20 mouse cellular contexts compared by ENCODE assay signal in genomic region chr4:84661341-84661740, GRCm38 (mm10). TPM values are rescaled to one million over a fixed set of nuclear protein-coding genes. Genes with fewer than 3 reads are reported as not detected.
"Had no signal": no experiment of that assay in that cellular context is flagged by ENCODE, and none has a peak within 500 bp of the region (broad histone marks: within the 10 kb centered on the region; RNA-seq: fewer than 3 reads in every experiment).

No protein-coding gene starts in this region.

- H3K36me3 ChIP-seq: midbrain, embryonic 13.5 days; midbrain, embryonic 15.5 days; neural tube, embryonic 12.5 days had no signal

- H3K27me3 ChIP-seq: megakaryocyte, embryonic 14.5 days; neural tube, embryonic 12.5 days had no signal

- H3K4me2 ChIP-seq: lung, embryonic 14.5 days; midbrain, embryonic 11.5 days; midbrain, embryonic 13.5 days; midbrain, embryonic 15.5 days; neural tube, embryonic 12.5 days had no signal

- H3K27ac ChIP-seq: macrophage; midbrain, embryonic 13.5 days; midbrain, embryonic 15.5 days; neural tube, embryonic 12.5 days had no signal

- ATAC-seq: midbrain, embryonic 13.5 days; midbrain, embryonic 15.5 days had no signal

- H3K9ac ChIP-seq: lung, embryonic 14.5 days; midbrain, embryonic 13.5 days; midbrain, embryonic 15.5 days; neural tube, embryonic 12.5 days had no signal

- H3K4me1 ChIP-seq: megakaryocyte, embryonic 14.5 days; midbrain, embryonic 13.5 days; midbrain, embryonic 15.5 days; neural tube, embryonic 12.5 days had no signal

- H3K9me3 ChIP-seq: megakaryocyte, embryonic 14.5 days; midbrain, embryonic 13.5 days; midbrain, embryonic 15.5 days; neural tube, embryonic 12.5 days had no signal

- DNase-seq: lung, adult 18-20 months; lung, embryonic 14.5 days; lung, postnatal 10 days; lung, postnatal 36 days; retina, postnatal 1 day; right cerebral cortex, adult 18-20 months; right cerebral cortex, postnatal 25 days; right cerebral cortex, postnatal 4 days; spleen, adult 18-20 months; thymus, adult 18-20 months; thymus, postnatal 14 days; thymus, postnatal 36 days had no signal

- H3K4me3 ChIP-seq: megakaryocyte, embryonic 14.5 days; midbrain, embryonic 13.5 days; midbrain, embryonic 15.5 days; neural tube, embryonic 12.5 days had no signal

RNA-seq across cellular contexts. Expression of gene Bnc2, which starts 13.7 kb away (rescaled TPM):
- total RNA-seq: megakaryocyte progenitor cell, adult 5-6 weeks; neutrophil, adult 5-6 weeks had no signal
